Mouse (Mus musculus): ENCODE results near the gene Scd3. TPM values are rescaled to one million over a fixed set of nuclear protein-coding genes. Genes with fewer than 3 reads are reported as not detected.

The Scd3 gene
- not detected in 3 replicates for total RNA-seq (2017)

- no peak for ATAC-seq (replicated peaks; ENCODE audit: insufficient number of reproducible peaks, low FRiP score, low TSS enrichment, poor library complexity, severe bottlenecking)
Observed at GRCm38 (mm10) chr19:44203015-44203564, at the start of gene Scd3. Gene Scd3 (plus strand): TSS chr19:44203269.

- no peak for ATAC-seq (replicated peaks; ENCODE audit: insufficient number of reproducible peaks, low FRiP score, low TSS enrichment, poor library complexity, severe bottlenecking)
Observed at GRCm38 (mm10) chr19:44153781-44154180, 49.3 kb upstream of the Scd3 start.

- no peak for ATAC-seq (replicated peaks; ENCODE audit: insufficient number of reproducible peaks, low FRiP score, low TSS enrichment, poor library complexity, severe bottlenecking)
Observed at GRCm38 (mm10) chr19:44157005-44157404, 46.1 kb upstream of the Scd3 start.

GRCm38 (mm10) chr19:44159386-44159785 is 43.7 kb upstream of the Scd3 start:
- no peak for ATAC-seq (replicated peaks; ENCODE audit: insufficient number of reproducible peaks, low FRiP score, low TSS enrichment, poor library complexity, severe bottlenecking)

- peak; percentile 68; the same call in 1 of the 2 replicates for ATAC-seq (replicated peaks; ENCODE audit: insufficient number of reproducible peaks, low FRiP score, low TSS enrichment, poor library complexity, severe bottlenecking)
Observed at GRCm38 (mm10) chr19:44161515-44161914, 41.6 kb upstream of the Scd3 start.

GRCm38 (mm10) chr19:44174835-44175234 is 28.2 kb upstream of the Scd3 start:
- ATAC-seq (replicated peaks; ENCODE audit: insufficient number of reproducible peaks, low FRiP score, low TSS enrichment, poor library complexity, severe bottlenecking), result no peak

GRCm38 (mm10) chr19:44176741-44177140 is 26.3 kb upstream of the Scd3 start:
- ATAC-seq (replicated peaks; ENCODE audit: insufficient number of reproducible peaks, low FRiP score, low TSS enrichment, poor library complexity, severe bottlenecking), result 0 out of 2 replicates have a peak, but pooled peaks have one; percentile 40

- no peak for ATAC-seq (replicated peaks; ENCODE audit: insufficient number of reproducible peaks, low FRiP score, low TSS enrichment, poor library complexity, severe bottlenecking)
Observed at GRCm38 (mm10) chr19:44180502-44180901, 22.6 kb upstream of the Scd3 start.

- no peak for ATAC-seq (replicated peaks; ENCODE audit: insufficient number of reproducible peaks, low FRiP score, low TSS enrichment, poor library complexity, severe bottlenecking)
Observed at GRCm38 (mm10) chr19:44183968-44184367, 19.1 kb upstream of the Scd3 start.

GRCm38 (mm10) chr19:44189056-44189455 is 14.0 kb upstream of the Scd3 start:
- no peak for ATAC-seq (replicated peaks; ENCODE audit: insufficient number of reproducible peaks, low FRiP score, low TSS enrichment, poor library complexity, severe bottlenecking)

GRCm38 (mm10) chr19:44192342-44192741 is 10.7 kb upstream of the Scd3 start, which contains the start of gene Pkd2l1:
Gene Pkd2l1 (minus strand): TSS chr19:44192442.
- ATAC-seq (replicated peaks; ENCODE audit: insufficient number of reproducible peaks, low FRiP score, low TSS enrichment, poor library complexity, severe bottlenecking), result no peak

GRCm38 (mm10) chr19:44193906-44194305 is 9.2 kb upstream of the Scd3 start:
- no peak for ATAC-seq (replicated peaks; ENCODE audit: insufficient number of reproducible peaks, low FRiP score, low TSS enrichment, poor library complexity, severe bottlenecking)

- 0 out of 2 replicates have a peak, but pooled peaks have one; percentile 51 for ATAC-seq (replicated peaks; ENCODE audit: insufficient number of reproducible peaks, low FRiP score, low TSS enrichment, poor library complexity, severe bottlenecking)
Observed at GRCm38 (mm10) chr19:44195138-44195537, 7.9 kb upstream of the Scd3 start.

GRCm38 (mm10) chr19:44197053-44197852 is 5.8 kb upstream of the Scd3 start:
- no peak for ATAC-seq (replicated peaks; ENCODE audit: insufficient number of reproducible peaks, low FRiP score, low TSS enrichment, poor library complexity, severe bottlenecking)

GRCm38 (mm10) chr19:44198494-44198893 is 4.6 kb upstream of the Scd3 start:
- ATAC-seq (replicated peaks; ENCODE audit: insufficient number of reproducible peaks, low FRiP score, low TSS enrichment, poor library complexity, severe bottlenecking), result no peak

- no peak for ATAC-seq (replicated peaks; ENCODE audit: insufficient number of reproducible peaks, low FRiP score, low TSS enrichment, poor library complexity, severe bottlenecking)
Observed at GRCm38 (mm10) chr19:44198964-44199363, 4.1 kb upstream of the Scd3 start.

GRCm38 (mm10) chr19:44207079-44207478 is 4.0 kb downstream of the Scd3 start:
- ATAC-seq (replicated peaks; ENCODE audit: insufficient number of reproducible peaks, low FRiP score, low TSS enrichment, poor library complexity, severe bottlenecking), result no peak

GRCm38 (mm10) chr19:44215255-44215654 is 12.2 kb downstream of the Scd3 start:
- no peak for ATAC-seq (replicated peaks; ENCODE audit: insufficient number of reproducible peaks, low FRiP score, low TSS enrichment, poor library complexity, severe bottlenecking)

- no peak for ATAC-seq (replicated peaks; ENCODE audit: insufficient number of reproducible peaks, low FRiP score, low TSS enrichment, poor library complexity, severe bottlenecking)
Observed at GRCm38 (mm10) chr19:44217958-44218525, 15.0 kb downstream of the Scd3 start.

GRCm38 (mm10) chr19:44225728-44226127 is 22.7 kb downstream of the Scd3 start:
- ATAC-seq (replicated peaks; ENCODE audit: insufficient number of reproducible peaks, low FRiP score, low TSS enrichment, poor library complexity, severe bottlenecking), result no peak

Data from monocyte, adult 5-6 weeks (primary cell).